Mouse (Mus musculus) retina, embryonic 14.5 days (tissue): ENCODE measurements around the gene Foxa3.

ENCODE experiments used
- DNase-seq: peaks from one replicate; pipeline ENCODE4 v3.0.0-alpha.2; 2015; ENCODE audit warnings: low spot score

Foxa3 gene

DNA sequence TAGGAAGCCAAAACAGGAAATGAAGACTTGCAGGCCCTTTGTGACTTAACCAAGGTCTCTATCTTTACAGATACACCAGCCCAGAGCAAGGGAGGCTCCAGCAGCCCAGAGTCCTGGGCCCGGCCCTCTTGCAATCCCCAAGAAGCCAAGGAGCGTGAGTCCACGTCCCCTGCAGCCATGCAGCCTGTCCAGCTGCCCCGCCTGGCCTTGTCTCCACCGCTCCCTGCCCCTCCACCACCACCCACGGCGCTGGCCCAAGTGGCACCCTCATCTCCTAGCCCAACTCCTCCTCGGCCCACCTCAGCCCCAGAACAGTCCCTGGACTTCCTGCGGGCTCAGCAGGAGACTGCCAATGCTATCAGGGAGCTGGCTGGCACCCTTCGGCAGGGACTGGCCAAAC, 22.9 kb downstream of the Foxa3 start:
- no peak for DNase-seq

DNA sequence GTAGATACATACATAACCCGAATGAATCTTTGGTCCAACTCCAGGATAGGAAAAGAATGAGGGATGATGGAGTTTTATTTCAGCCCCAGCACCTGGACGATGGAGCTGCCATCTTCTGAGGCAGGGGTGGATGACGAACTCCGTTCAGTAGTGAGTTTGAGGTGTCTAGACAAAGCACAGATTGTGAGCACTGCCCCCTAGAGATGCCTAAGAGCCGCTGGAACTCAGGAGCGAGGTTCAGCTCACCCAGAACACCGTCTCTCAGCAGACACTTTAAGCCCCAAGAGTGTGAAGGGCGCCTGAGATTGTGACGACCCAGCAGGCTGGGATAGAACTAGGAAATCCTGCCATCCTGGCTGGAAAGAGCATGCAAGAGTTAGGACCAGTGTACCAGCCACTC, 24.5 kb downstream of the Foxa3 start:
- DNase-seq = no peak

DNA sequence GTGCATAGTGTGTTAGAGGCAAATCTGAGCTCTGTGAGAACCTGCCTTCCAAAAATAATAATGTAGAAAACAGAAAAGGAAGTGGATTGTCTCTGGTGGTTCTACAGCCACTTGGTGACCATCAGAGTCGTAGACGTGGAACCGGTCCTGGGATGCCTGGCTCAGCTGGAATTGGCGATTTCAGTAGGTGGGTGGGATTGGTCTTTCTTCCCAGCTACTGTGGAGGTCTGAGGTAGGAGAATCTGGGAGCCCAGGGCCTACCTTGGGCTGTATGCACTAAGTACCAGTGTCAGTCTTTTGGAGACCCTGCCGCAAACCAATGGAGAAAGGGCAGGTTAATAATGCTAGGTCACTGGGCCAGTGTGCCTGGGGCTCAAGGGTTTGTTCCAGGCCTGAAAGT, 30.3 kb downstream of the Foxa3 start:
- DNase-seq = no peak

DNA sequence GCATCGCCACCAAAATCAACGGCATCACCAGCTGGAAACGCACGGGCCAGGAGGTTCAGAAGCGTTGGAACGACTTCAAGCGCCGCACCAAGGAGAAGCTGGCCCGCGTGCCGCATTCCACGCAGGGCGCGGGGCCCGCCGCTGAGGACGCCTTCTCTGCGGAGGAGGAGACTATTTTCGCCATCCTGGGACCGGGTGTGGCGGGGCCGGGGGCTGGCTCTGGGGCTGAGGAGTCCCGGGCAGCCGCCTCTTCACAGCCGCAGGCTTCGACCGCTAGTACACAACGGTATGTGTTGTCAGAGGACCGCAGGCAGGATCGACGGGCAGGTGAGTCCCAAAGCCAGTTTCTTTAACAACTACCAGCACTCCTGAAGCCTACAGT, 31.1 kb downstream of the Foxa3 start:
- DNase-seq = no peak

DNA sequence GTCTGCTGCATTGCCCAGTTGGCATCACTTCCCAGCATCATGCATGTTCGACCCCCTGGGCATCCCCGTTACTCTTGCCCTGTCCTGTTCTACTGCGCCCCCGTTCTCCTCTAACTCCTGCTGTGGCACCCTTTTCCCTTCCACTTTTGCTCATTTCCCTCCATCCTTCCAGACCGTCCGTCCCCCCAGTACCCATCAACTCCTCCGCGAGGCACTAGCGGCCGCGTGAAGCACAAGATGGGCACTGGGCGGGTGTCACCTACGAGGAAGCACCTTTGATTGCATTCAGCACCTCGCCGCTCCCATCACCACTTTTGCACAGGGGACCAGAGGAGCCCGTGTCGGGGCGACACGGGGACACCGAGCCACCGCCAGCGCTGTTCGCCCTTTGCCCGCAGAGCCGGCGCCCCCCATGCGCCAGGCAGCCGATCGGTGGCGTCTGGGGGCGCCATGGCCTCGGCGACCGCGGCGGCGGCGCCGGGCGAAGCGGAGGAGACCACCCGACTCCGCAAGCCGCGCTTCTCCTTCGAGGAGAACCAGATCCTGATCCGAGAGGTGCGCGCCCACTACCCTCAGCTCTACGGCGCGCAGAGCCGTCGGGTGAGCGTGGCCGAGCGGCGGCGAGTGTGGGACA, 31.6 kb downstream of the Foxa3 start:
- peak; percentile 31 for DNase-seq

DNA sequence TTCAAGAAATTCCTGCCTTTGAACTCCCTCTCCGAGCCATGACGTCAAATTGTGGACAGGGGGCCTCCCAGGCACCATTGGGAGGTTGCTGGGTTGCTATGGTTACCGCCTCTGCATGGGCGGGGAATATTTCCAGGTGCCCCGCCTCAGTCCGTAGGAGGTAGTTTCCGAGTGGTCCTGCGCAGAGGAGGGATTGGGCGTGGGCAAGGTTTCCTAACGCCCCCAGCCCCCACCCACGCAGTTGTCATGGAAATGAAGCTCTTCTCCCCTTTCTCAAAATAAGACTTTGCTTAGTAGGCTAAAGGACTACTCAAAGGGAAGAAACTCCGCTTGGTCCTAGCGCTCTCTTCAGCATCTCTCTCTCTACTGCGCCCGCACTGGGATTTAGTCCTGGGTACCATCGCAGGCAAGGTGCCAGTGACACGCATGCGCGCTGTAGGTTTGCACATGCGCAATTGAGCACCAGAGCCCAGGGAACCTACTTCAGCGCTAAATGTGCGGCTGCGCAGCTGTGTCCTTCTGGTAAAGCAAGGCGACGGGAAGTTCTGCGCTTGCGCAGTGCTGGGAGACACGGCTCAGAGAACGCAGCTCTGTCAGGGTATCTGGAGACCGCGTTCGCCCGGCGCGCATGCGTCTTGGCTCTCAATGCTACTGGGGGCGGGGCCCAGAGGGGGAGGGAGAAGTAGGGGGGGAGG, 32.6 kb downstream of the Foxa3 start, which contains the start of gene Mypop:
TSS of gene Mypop (plus strand) at position 645 of the 695 bp plus-strand sequence.
- peak; percentile 100 for DNase-seq

DNA sequence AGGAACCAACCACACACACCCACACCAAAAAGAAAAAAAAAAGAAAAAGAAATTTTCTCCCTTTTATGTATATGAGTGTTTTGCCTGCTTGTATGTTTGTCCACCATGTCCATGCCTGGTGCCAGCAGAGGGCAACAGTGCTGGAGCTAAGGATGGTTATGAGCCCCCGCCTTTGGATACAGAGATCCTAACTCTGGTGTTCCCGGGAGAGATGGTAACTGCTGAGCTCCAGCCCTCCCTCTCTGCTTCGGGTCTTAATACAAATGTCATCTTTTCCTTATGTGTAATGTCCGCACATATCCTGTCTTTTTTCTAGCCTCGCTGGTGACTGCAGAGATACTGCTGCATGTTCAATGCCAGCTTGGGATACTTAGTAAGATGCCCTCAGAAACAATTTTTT, 33.3 kb downstream of the Foxa3 start:
- DNase-seq = peak; percentile 66

DNA sequence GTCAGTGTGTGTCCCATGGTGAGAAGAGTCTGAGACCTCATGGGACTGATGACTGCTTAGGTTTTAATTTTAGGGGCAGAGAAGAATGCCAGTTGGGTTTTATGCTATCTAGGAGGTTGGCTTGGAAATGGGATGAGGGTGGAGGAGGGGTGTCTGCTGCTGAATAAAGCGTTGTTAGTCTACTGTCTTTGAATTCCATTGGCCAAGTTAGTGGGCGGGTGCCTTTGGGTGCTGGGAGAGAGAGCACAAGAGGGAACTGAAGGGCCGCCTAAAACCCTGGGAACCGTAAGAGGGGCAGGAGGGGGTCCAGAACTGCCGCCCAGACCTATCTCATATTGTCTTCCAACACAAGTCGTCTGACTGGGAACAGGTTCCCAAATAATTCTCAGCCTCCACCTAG, 34.6 kb downstream of the Foxa3 start:
- no peak for DNase-seq

DNA sequence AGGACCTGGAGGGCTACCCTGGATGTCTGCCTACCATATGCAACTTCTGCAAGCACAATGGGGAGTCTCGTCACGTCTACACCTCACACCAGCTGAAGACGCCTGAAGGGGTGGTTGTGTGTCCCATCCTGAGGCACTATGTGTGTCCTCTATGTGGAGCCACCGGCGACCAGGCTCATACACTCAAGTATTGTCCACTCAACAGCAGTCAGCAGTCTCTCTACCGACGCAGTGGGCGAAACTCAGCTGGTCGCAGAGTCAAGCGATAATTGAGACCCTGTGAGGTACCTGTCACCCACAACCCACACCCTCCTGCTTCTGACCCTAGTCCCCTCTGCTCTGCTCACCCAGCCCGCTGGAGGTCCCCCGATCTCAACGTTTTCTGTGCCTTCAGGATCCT, 35.6 kb downstream of the Foxa3 start:
- DNase-seq = no peak

DNA sequence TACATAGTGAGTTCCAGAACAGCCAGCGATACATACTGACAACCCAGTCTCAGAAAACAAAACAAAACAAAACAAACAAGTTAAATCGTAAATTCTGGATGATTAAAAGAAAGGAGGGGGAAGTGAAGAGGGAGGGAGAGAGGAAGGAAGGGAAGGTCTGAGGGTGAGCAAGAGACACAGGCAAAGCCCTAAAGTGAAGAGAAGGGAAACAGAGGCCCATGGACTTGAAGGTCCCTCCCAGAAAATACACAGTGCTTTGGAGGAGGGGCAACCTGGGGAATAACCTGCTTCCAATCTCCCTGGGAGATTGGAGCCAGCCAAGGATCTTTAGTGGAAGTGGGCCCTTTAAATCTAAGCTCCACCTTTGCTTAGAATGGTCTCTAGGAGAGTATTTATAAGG, 36.2 kb downstream of the Foxa3 start, which contains the start of gene Nanos2:
TSS of gene Nanos2 (plus strand) at position 301 of the 400 bp plus-strand sequence.
- no peak for DNase-seq

DNA sequence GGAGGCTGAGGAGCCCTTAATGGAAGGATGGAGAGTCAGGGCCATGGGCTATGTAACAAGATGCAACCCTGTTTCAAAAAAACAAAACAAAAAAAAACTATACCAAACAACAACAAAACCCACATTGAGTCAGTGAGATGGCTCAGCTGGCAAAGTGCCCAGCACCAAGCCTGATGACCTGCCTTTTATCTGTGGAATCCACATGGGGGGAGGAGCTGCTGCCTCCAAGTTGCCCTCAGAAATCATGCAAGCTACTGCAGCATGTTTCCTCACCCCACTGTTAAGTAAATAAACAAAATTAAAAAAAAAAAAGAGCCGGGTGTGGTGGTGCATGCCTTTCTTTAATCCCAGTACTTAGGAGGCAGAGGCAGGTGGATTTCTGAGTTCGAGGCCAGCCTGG, 36.8 kb downstream of the Foxa3 start:
- DNase-seq = no peak

DNA sequence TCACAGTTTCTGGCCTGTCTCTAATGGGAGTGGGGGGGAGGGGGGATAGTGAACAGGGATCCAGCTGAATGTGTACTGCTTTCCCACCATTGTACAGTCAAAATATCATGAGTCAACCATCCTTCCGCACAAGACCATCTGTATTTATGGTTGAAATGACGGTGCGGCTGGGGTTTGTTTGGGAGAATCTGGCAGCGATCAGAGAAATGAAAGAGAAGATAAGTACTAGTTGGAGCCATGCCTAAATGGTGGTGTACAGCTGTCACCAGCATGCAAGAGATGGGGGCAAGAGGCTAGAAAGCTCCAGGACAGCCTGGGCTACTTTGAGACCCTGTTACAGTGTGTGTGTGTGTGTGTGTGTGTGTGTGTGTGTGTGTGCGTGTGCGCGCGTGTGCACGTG, 45.0 kb downstream of the Foxa3 start:
- no peak for DNase-seq

DNA sequence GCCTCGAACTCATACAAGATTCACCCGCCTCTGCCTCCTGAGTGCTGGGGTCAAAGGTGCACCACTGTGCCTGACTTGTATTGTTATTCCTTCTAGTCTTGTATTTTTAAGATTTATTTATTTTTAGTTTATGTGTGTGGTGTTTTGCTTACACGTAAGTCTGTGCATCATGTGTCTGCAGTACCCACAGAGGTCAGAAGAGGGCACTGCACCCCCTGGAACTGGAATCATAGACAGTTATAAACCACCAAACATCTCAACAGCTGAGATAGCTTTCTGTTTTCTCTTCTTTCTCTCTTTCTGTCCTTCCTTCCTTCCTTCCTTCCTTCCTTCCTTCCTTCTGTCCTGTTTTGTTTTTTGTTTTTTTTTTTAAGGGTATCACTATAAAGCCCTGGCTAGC, 52.4 kb downstream of the Foxa3 start:
- no peak for DNase-seq

DNA sequence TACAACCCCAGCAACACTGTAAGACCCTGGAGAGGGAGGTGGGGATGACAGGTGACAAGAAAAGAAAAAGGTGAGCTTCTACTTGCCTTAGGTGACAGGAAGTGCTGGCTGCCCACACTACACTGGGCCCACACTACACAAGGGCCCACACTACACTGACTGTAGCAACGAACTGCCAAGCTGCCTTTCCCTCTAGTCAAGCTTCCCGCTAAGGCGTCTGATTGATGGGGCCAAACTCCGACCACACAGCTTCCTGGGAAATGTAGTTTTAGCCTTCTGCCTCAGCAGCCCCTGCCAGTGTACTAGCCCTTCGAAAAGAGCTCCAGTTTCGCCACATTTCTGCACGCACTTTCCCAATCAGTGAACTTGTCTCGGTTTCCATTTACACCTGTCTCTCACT, 55.7 kb downstream of the Foxa3 start:
- DNase-seq = no peak

DNA sequence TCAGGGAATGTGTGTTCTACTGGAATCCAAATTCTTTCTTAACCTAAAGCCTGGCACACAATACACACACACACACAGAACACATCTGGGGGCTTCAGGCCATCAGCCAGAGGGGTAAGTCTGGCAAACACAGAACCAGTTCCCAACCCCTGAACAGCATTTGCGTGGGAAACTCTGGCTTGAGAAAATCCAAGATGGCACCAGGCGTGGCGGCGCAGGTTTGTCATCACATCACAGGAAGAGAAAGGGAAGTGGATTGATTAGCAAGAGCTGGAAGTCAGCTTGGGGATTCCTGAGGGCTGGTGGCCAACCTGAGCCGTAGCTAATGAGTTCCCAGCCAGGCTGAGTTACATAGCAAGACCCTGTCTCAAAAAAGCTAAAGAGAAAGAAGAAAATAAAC, 58.0 kb downstream of the Foxa3 start:
- DNase-seq = no peak

DNA sequence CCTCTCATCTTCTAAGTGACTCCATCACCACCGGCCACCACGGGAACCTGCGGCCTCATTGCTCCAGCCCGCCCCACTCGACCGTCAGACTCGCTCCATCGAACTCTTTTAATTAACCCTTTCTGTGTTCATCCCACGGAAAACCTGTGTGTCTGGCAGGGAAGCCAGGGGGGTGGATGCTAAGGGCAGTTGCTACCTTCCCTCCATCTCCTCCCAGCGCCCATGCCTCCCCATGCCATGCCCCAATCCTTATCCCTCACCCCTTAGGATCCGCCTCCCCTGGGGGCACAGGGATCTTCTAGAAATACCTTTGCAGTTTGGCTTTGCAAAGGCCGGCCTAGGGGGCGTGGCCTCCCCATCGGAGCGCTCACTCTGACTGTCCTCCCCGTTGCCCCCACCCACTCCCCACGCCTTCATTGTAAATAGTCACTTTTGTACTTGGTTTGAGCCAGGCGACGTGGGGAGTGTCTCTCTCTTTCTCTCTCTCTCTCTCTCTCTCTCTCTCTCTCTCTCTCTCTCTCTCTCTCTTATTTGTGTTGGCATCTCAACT, 60.0 kb downstream of the Foxa3 start:
- no peak for DNase-seq
